ENCODE assay signal across 17 mouse cellular contexts in genomic region chr6:146740724-146741123, GRCm38 (mm10). TPM values are rescaled to one million over a fixed set of nuclear protein-coding genes. Genes with fewer than 3 reads are reported as not detected.
"Had no signal": no experiment of that assay in that cellular context is flagged by ENCODE, and none has a peak within 500 bp of the region (broad histone marks: within the 10 kb centered on the region; RNA-seq: fewer than 3 reads in every experiment).

No protein-coding gene starts in this region.

- DNase-seq: lung, adult 18-20 months; lung, embryonic 14.5 days; lung, postnatal 10 days; lung, postnatal 36 days; right cerebral cortex, postnatal 14 days; thymus, adult 2 months; thymus, postnatal 25 days; thymus, postnatal 4 days had no signal

- H3K4me3 ChIP-seq: megakaryocyte, embryonic 14.5 days; midbrain, embryonic 13.5 days; midbrain, embryonic 15.5 days; neural tube, embryonic 12.5 days; stomach, embryonic 15.5 days had no signal

- H3K9ac ChIP-seq: lung, embryonic 14.5 days; midbrain, embryonic 13.5 days; midbrain, embryonic 15.5 days; neural tube, embryonic 12.5 days; stomach, embryonic 15.5 days had no signal

- H3K9me3 ChIP-seq: megakaryocyte, embryonic 14.5 days; midbrain, embryonic 13.5 days; midbrain, embryonic 15.5 days; neural tube, embryonic 12.5 days; stomach, embryonic 15.5 days had no signal

- H3K36me3 ChIP-seq: midbrain, embryonic 13.5 days; midbrain, embryonic 15.5 days; neural tube, embryonic 12.5 days; stomach, embryonic 15.5 days had no signal

- H3K4me1 ChIP-seq: midbrain, embryonic 15.5 days; neural tube, embryonic 12.5 days; stomach, embryonic 15.5 days had no signal

- ATAC-seq: midbrain, embryonic 13.5 days; midbrain, embryonic 15.5 days had no signal

- H3K4me2 ChIP-seq: lung, embryonic 14.5 days; midbrain, embryonic 11.5 days; midbrain, embryonic 13.5 days; midbrain, embryonic 15.5 days; neural tube, embryonic 12.5 days; stomach, embryonic 15.5 days had no signal

- H3K27me3 ChIP-seq: megakaryocyte, embryonic 14.5 days; midbrain, embryonic 13.5 days; midbrain, embryonic 15.5 days; neural tube, embryonic 12.5 days; stomach, embryonic 15.5 days had no signal

- H3K27ac ChIP-seq: macrophage; midbrain, embryonic 13.5 days; midbrain, embryonic 15.5 days; neural tube, embryonic 12.5 days; stomach, embryonic 15.5 days; stomach, postnatal 0 days had no signal

RNA-seq across cellular contexts. Expression of gene Arntl2, which starts 55.1 kb away (rescaled TPM):
- total RNA-seq: megakaryocyte progenitor cell, adult 5-6 weeks had no signal
